Mouse (Mus musculus) midbrain, embryonic 14.5 days (tissue): ENCODE results near the gene Plxna4. TPM values are rescaled to one million over a fixed set of nuclear protein-coding genes. Genes with fewer than 3 reads are reported as not detected.

ENCODE experiments used
- ATAC-seq: fragments of 200-750 bp; cut with Nextera tagmentation; 2 replicates; pipeline ENCODE4 v1.8.0; 2017; ENCODE audit warnings: moderate number of reproducible peaks, moderate library complexity; ENCODE audit not compliant: low FRiP score, low TSS enrichment
- DNase-seq: peaks from one replicate; pipeline ENCODE4 v3.0.0-alpha.2; 2015
- H3K27ac ChIP-seq: fragments of 300-500 bp; sonication (generic); replicated peaks from 2 replicates; pipeline ENCODE4 v1.5.1; 2014; ENCODE audit warnings: mild to moderate bottlenecking, low read depth, low read length, moderate library complexity
- H3K27me3 ChIP-seq: fragments of 300-500 bp; sonication (generic); 2 replicates; pipeline ENCODE4 v1.6.1; 2014; ENCODE audit warnings: low read length, control low read depth, mixed read lengths; ENCODE audit not compliant: control insufficient read depth, insufficient read depth
- H3K36me3 ChIP-seq: fragments of 300-500 bp; sonication (generic); 2 replicates; pipeline ENCODE4 v1.6.1; 2014; ENCODE audit warnings: low read length, control low read depth; ENCODE audit not compliant: control insufficient read depth, insufficient read depth
- H3K4me1 ChIP-seq: fragments of 300-500 bp; sonication (generic); 2 replicates; pipeline ENCODE4 v1.6.1; 2014; ENCODE audit warnings: mild to moderate bottlenecking, antibody characterized with exemption, low read length, control low read depth; ENCODE audit not compliant: control insufficient read depth, insufficient read depth
- H3K4me2 ChIP-seq: fragments of 300-500 bp; sonication (generic); 2 replicates; pipeline ENCODE4 v1.6.1; 2014; ENCODE audit warnings: mild to moderate bottlenecking, low read length, moderate library complexity
- H3K4me3 ChIP-seq: fragments of 300-500 bp; sonication (generic); replicated peaks from 2 replicates; pipeline ENCODE4 v1.5.1; 2014; ENCODE audit warnings: low read depth, low read length
- H3K9ac ChIP-seq: fragments of 300-500 bp; sonication (generic); replicated peaks from 2 replicates; pipeline ENCODE4 v1.6.1; 2014; ENCODE audit warnings: mild to moderate bottlenecking, low read length, moderate library complexity
- H3K9me3 ChIP-seq: fragments of 300-500 bp; sonication (generic); 2 replicates; pipeline ENCODE4 v1.6.1; 2016; ENCODE audit warnings: low read length, control low read depth, mixed read lengths; ENCODE audit not compliant: control insufficient read depth
- WGBS: fragments of 180-500 bp; shearing (Covaris S2); extraction: QIAGEN DNeasy Blood & Tissue Kit; methylation state at CpG from one replicate; pipeline ENCODE4 v1.1.7; 2014; 5-methylcytosine and 5-hydroxymethylcytosine counted together
- polyA plus RNA-seq: library from polyadenylated mRNA; unstranded; fragments of >200 nt; fragmentation: Nextera tagmentation; extraction: Ambion mirVana; gene quantifications from 2 replicates; pipeline ENCODE4 v1.2.1, GENCODE M21; 2014

Plxna4 gene
- polyA plus RNA-seq, 1 experiment from 2014 or later: 16.2 TPM

DNA sequence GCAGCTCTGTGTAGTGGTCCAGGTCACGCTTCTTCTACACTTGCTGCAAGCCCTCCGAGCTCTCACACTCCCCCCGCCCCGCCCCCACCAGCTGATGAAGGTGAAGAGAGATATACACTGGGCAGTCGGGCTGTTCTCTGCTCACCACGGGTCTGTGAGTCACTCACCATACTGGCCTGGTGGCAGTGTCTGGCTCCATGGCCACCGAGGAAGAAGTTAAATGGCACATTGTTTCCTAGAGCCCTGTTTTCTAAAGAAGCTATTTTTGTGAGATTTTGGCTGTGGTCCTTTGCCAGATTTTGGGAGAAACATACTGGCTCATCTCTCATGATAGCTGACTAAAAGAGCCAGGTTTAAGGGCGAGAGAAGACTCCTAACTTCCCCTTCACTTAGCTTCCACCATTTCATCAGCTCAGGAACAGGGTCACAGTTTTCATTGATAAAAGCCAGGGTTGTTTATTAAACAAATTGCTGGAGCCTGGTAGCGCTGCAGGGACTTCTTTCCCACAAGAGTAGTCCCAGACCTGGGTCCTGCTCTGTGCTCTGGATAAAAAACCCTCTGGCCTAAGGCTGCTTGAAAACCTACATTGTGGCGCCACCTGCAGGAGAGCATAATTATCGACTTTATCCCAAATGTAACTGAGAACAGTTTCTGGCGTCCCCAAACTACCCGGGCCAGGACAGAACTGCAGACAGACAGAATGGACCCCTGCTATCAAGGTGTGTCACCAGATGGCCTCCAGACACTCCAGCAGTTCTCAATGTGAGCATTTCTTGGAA, 3.2 kb upstream of the Plxna4 start:
- no peak overlapping the region for H3K27ac ChIP-seq
- H3K36me3 ChIP-seq: no peaks in the 10 kb centered on the region
- 0 out of 2 replicates have a peak, but pooled peaks cover 6% of the 10 kb centered on the region for H3K4me1 ChIP-seq
- H3K27me3 ChIP-seq: peaks cover 13% of the 10 kb centered on the region; the same call in 1 of the 2 replicates
- H3K9me3 ChIP-seq: no peaks in the 10 kb centered on the region
- no peak overlapping the region for H3K9ac ChIP-seq
- WGBS: 39% methylated on average over 13 of the region's 13 CpGs
- H3K4me3 ChIP-seq: no peak overlapping the region
- peak; percentile 89 for DNase-seq
- ATAC-seq: no peak
- no peak overlapping the region for H3K4me2 ChIP-seq

DNA sequence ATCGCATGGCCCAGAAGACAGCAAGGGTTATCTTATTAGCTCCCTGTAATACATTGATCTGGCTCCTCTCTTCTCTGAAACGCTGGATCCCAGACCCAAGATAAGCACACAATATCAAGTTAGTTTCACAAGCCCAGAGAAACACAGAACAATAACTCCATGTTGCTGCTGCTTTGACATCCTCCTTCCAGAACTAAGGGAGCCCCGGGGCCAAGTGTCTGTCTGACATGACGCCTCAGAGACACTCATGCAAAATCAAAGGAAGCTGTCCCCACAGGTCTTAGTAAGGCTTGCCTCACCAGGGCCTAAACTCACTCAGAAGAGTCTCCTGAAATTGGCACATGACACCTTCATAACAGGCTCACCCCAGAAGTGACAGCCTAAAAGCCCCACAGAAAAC, 1.6 kb upstream of the Plxna4 start:
- ATAC-seq (no peak), DNase-seq (no peak)
- Histone ChIP-seq H3K27me3 (peaks cover 13% of the 10 kb centered on the region; the same call in 1 of the 2 replicates), H3K4me1 (0 out of 2 replicates have a peak, but pooled peaks cover 14% of the 10 kb centered on the region), H3K9ac (no peak overlapping the region), H3K27ac (no peak overlapping the region), H3K9me3 (no peaks in the 10 kb centered on the region), H3K36me3 (no peaks in the 10 kb centered on the region), H3K4me2 (no peak overlapping the region), H3K4me3 (no peak overlapping the region)
- WGBS: 67% methylated on average over 4 of the region's 4 CpGs

DNA sequence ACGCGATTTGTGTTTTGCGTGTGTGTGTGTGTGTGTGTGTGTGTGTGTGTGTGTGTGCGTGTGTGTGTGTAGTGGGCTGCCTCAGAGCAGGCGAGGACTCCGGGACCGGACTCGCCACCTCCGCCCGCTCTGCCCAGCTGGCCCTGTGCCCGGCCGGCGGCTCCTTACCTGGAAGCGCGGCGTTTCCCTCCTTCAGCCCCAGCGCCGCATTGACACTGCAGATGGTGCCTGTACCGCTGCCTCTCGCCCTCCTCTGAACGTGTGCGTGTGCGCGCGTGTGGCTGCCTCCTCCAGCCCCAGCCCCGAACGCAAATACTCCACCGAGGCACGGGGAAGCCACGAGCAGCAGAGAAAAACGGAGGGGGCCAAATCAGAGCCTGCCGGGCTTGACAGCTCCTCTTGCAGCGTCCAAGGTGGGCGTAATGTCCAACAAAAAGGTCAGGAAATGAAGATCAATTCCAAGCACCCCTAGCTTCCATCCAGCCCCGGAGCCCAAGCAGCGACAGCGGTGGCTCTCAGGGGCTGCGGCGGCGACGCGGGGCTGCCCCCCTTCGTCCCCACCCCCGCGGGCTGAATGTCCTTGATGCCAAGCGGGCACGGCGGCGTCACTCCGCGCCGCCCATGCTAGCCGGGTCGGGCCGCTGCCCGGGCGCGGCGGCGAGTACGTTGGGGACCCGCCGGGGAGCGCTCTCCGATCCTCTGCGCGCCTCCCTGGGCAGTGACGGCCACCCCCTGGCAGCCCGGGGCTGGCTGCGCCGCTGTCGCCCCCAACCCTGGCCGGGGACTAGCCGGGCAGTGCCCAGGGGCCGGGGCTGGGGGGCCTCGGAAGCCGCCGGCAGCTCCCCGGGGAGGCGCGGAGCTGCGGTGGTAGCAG, 619 bp downstream of the Plxna4 start:
- H3K27me3 ChIP-seq: peaks cover 13% of the 10 kb centered on the region; the same call in 1 of the 2 replicates
- peak overlapping the region; percentile 88 for H3K4me3 ChIP-seq
- H3K27ac ChIP-seq: peak overlapping the region; percentile 92
- no peaks in the 10 kb centered on the region for H3K36me3 ChIP-seq
- H3K9me3 ChIP-seq: no peaks in the 10 kb centered on the region
- peak overlapping the region; percentile 86 for H3K9ac ChIP-seq
- DNase-seq: peak; percentile 82
- WGBS: under 1% methylated on average over 82 of the region's 82 CpGs
- peak overlapping the region; percentile 91 for H3K4me2 ChIP-seq
- peak; percentile 35 for ATAC-seq
- H3K4me1 ChIP-seq: peaks cover 23% of the 10 kb centered on the region; the same call in 1 of the 2 replicates

DNA sequence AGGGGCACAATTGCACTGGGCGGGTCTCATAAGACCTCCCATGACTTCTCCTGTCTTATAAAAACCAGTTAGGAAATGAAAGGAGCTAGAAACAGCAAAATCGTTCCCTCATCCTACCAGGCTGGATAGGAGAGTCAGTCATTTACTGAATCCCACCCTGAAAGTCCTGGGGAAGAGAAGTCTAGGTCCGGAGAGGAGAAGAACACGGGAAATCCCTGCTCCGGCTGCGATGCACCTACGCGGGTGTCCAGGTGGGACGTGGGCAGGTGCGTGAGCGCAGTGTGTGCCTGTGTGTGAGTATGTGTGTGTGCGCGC, 1.2 kb downstream of the Plxna4 start:
- H3K9ac ChIP-seq: peak overlapping the region; percentile 86

DNA sequence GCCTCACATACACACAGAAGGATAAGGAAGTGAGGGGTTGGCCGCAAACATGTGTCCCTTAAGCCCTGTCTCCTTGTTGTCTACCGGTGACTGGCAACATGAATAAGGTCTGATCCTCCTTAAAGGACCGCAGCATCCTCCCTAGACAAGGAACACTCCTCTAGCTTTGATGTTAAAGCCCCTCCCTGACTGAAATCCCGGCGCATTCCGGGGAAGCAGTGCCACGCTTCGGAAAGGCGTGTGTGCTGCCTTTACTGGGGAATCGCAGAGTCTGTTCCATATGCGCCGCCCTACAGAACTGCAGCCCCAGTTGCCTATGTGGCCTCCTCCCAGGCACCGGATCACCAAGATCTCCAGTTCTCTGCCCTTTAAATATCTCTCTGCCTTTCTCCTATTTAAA, 1.6 kb downstream of the Plxna4 start:
- Histone ChIP-seq H3K9me3 (no peaks in the 10 kb centered on the region), H3K27me3 (peaks cover 13% of the 10 kb centered on the region; the same call in 1 of the 2 replicates), H3K36me3 (no peaks in the 10 kb centered on the region), H3K9ac (peak overlapping the region; percentile 86), H3K4me1 (peaks cover 29% of the 10 kb centered on the region; the same call in 1 of the 2 replicates), H3K4me3 (peak overlapping the region; percentile 88), H3K27ac (peak overlapping the region; percentile 92), H3K4me2 (peak overlapping the region; percentile 91)
- WGBS: 0% methylated on average over 13 of the region's 13 CpGs
- DNase-seq (peak; percentile 81), ATAC-seq (no peak)

More for the DNA sequence above, 1.2 kb downstream of the Plxna4 start:
- Histone ChIP-seq H3K27ac (peak overlapping the region; percentile 92), H3K9me3 (no peaks in the 10 kb centered on the region), H3K4me1 (peaks cover 29% of the 10 kb centered on the region; the same call in 1 of the 2 replicates), H3K4me3 (peak overlapping the region; percentile 88), H3K4me2 (peak overlapping the region; percentile 91), H3K36me3 (no peaks in the 10 kb centered on the region), H3K27me3 (peaks cover 13% of the 10 kb centered on the region; the same call in 1 of the 2 replicates)
- no peak for DNase-seq
- 3% methylated on average over 13 of the region's 13 CpGs for WGBS
- peak; percentile 12 for ATAC-seq

DNA sequence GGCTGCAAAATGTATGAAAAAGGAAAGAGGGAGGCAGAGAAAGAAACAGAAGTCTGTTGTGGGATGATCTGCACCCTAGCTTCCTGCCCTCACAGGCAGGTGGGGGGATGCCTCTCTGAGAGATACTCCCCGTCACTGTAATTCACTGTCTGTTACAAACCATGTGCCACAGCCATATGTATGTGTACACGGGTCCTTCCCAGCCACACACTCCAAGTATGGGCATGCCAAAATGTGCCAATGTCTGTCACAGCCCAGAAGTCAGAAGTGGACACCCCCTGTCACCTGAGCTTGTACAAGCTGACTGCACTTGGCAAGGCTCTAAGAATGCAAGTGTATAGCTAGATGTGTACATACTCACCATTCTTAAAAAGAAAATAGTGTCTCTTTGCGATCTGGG, 2.8 kb downstream of the Plxna4 start:
- Histone ChIP-seq H3K36me3 (no peaks in the 10 kb centered on the region), H3K27ac (0 out of 2 replicates have a peak overlapping the region, but pooled peaks have one; percentile 0), H3K9me3 (no peaks in the 10 kb centered on the region), H3K4me2 (peak overlapping the region; percentile 91), H3K9ac (peak overlapping the region; percentile 34), H3K27me3 (peaks cover 7% of the 10 kb centered on the region; the same call in 1 of the 2 replicates), H3K4me1 (peaks cover 29% of the 10 kb centered on the region; the same call in 1 of the 2 replicates), H3K4me3 (peak overlapping the region; percentile 88)
- ATAC-seq (no peak), DNase-seq (no peak)
- WGBS: 28% methylated on average over 3 of the region's 3 CpGs

DNA sequence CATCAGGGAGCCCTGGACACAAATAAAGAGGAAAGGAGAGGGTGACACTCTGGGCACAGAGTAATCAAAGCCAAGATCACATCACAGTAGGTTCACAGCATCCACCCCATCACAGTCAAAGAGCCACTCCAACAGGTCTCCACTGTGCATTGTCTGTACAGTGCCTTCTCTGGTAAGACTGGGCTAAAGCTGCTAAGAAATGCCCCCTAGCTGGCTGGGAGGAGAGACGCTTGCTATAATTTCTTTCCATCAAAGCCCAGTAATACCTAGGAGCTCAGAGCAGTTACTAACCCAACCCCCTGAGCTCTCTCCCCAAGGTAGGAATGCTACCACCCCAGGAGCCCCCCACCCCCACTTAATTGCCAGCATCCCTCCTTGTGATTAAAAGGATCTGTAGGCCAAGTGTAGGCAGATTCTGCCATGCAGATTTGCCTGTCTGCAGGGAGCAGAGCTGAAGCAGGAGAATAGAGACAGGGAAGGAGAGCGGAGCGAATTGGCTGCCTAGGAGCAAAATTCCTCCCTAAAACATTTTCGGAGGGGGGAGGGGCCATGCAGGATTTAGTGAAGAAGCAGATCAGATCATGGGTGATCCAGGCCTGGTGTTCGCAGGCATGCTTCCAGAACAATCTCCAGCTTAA, 3.6 kb downstream of the Plxna4 start:
- DNase-seq: peak; percentile 73
- WGBS: 7% methylated on average over 5 of the region's 5 CpGs
- peak overlapping the region; percentile 88 for H3K4me3 ChIP-seq
- H3K27me3 ChIP-seq: no peaks in the 10 kb centered on the region
- no peaks in the 10 kb centered on the region for H3K36me3 ChIP-seq
- no peak for ATAC-seq
- H3K4me2 ChIP-seq: peak overlapping the region; percentile 91
- H3K27ac ChIP-seq: peak overlapping the region; percentile 52; the same call in 1 of the 2 replicates
- peaks cover 29% of the 10 kb centered on the region; the same call in 1 of the 2 replicates for H3K4me1 ChIP-seq
- no peaks in the 10 kb centered on the region for H3K9me3 ChIP-seq
- H3K9ac ChIP-seq: peak overlapping the region; percentile 36; the same call in 1 of the 2 replicates

DNA sequence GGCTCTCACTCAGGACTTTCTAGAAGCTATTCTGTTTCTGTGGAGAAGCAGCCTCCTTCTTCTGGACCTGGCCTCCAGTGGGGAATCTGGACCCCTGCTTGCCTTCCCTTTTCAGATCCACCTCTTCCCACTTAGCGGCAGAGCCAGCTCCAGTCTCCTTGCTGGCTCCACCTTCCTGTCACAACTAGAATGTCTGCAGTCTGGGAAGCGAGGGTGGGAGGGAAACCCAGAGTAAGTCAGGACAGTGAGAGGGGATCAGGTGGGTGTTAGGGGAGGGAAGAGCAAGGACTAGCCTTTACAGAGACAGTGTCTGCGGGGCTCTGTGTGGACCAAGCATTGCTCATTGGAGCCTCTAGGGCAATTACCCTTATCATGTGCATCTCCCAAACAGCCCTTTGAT, 4.4 kb downstream of the Plxna4 start:
- 10% methylated on average over 3 of the region's 3 CpGs for WGBS
- ATAC-seq (no peak), DNase-seq (peak; percentile 66)

More for the DNA sequence above, 4.4 kb downstream of the Plxna4 start:
- H3K4me2 ChIP-seq: peak overlapping the region; percentile 91
- 0 out of 2 replicates have a peak overlapping the region, but pooled peaks have one; percentile 36 for H3K9ac ChIP-seq
- H3K4me3 ChIP-seq: peak overlapping the region; percentile 88
- no peaks in the 10 kb centered on the region for H3K27me3 ChIP-seq
- H3K27ac ChIP-seq: no peak overlapping the region; the same call in 1 of the 2 replicates
- H3K36me3 ChIP-seq: no peaks in the 10 kb centered on the region
- H3K9me3 ChIP-seq: no peaks in the 10 kb centered on the region
- H3K4me1 ChIP-seq: peaks cover 29% of the 10 kb centered on the region; the same call in 1 of the 2 replicates
